Mouse (Mus musculus) megakaryocyte, embryonic 14.5 days (primary cell): ENCODE data around the gene Zfp382.

Source experiments
- FLI1 ChIP-seq: IDR thresholded peaks from 2 replicates; pipeline ENCODE4 v1.6.1; 2012; ENCODE audit warnings: low read length, inconsistent platforms, mixed read lengths
- GATA1 ChIP-seq: IDR thresholded peaks from 3 replicates; pipeline ENCODE4 v1.6.1; 2012; ENCODE audit warnings: mixed read lengths, low read length, inconsistent platforms, borderline replicate concordance

GRCm38 (mm10) chr7:30163113-30163512 is 41.4 kb downstream of the Zfp382 start:
- TF ChIP-seq GATA1 (no peak), FLI1 (no peak)
